Mouse (Mus musculus) gastrocnemius, postnatal 4 days (tissue): ENCODE measurements around the gene Rhob. TPM values are rescaled to one million over a fixed set of nuclear protein-coding genes. Genes with fewer than 3 reads are reported as not detected.

ENCODE experiments used
- DNase-seq, 2 experiments: peaks; one replicate each; pipeline ENCODE4 v3.0.0; 2021 to 2022; ENCODE audit warnings: low spot score in 2 of 2, mixed read lengths in 2 of 2
- long read RNA-seq, 2 experiments: library from polyadenylated mRNA; stranded (forward); transcript quantifications; one replicate each; pipeline ENCODE4 v2.0.0; 2021
- total RNA-seq, 2 experiments: library from RNA; stranded (reverse); gene quantifications; 2 replicates each; pipeline ENCODE4 v1.2.3; 2021

Gene Rhob
- 100 to 1,000 TPM; 111 to 115 TPM for total RNA-seq
- long read RNA-seq, experiment 1, transcript Rhob-201 (1 exons, 2,349 nt) = major isoform, 23 of 23 reads
- long read RNA-seq, experiment 1, partial matches to known transcripts = 0 of 23 reads
- long read RNA-seq, experiment 1, other reads (novel, unspliced or antisense) = 0 of 23 reads
- long read RNA-seq, experiment 2, transcript Rhob-201 (1 exons, 2,349 nt) = major isoform, 27 of 27 reads
- long read RNA-seq, experiment 2, partial matches to known transcripts = 0 of 27 reads
- long read RNA-seq, experiment 2, other reads (novel, unspliced or antisense) = 0 of 27 reads

DNA sequence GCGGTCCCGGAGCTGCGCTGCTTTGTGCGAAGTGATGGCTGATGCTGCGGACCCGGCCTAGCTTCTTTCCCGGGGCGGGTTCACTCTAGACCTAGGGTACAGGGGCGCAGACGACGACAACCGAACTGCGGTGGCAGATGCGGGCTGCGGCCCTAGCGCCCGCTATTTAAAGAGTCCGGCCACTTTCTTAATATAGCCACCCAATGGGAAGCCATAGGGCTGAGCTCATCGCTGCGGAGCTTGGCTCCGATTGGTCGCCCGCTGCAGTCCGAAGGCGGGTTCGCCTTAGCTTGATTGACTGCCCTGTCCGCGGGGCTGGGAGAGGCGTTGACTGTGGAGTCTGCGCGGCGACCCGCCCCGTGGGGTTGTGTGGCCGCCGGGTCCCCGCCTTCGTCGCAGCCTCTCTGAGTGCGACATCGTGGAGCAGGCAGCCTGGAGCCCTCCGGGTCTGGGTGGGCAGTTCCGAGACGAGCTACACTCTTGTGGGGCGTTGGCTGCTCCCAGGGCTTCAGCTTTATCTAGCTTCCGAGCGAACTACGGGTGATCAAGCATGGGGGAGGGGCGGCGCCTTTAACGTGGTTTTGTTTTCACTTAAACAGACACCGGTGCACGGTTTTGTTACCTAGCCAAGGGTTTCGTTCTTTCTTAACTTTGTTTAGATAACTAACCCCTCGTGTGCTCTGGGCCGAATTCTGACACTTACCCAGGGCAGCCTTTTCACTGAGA is at the start of gene Rhob:
Gene Rhob (minus strand): TSS at position 139 of the 726 bp plus-strand sequence.
- peak; percentile 91 to 95 for DNase-seq

DNA sequence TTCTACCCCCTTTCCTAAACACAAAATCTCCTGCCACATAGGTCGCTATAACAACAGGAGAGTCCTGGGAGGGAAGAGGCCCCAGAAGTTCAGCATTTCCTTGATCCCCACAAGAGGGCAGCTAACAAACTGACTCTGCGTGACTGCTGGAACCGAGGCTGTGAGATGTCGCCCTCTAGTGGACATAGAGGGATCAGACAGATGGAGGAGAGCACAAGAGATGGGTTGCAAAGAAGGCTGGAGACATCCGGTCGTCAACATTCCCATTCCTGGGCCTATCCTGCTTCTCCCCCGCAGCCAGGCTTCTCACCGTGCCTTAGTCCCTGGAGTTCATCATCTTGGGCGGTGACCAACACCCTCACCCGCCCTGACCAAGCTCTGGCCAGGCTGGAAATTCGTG is 47.5 kb upstream of the Rhob start:
- peak; percentile 41 to 52 for DNase-seq

GRCm38 (mm10) chr12:8546801-8547200 is 47.0 kb upstream of the Rhob start:
- no peak for DNase-seq

DNA sequence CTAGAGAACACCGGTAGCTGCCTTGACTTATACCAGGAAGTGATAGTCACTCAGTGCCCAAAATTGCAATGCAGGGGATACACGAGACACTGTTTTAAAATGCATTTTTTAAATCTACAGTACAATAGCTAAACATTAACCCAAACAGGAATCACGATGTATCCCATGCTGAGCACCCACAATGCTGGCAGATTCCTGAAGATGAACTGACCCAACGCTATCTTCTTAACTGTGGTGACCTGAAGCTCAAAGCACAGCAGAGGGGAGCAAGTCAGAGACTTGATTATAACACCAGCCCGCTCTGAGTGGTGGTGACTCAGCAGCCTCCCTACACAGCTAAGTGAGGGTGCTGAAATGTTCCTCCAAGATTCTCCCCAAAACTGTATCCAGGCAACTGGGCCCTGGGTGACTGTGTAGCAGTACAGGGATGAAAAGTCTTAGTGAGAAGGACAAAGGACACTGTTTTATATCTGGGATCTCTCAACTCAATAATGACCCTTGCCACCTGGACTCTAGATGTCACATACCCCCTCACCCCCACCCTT is 45.3 kb upstream of the Rhob start:
- DNase-seq = no peak

DNA sequence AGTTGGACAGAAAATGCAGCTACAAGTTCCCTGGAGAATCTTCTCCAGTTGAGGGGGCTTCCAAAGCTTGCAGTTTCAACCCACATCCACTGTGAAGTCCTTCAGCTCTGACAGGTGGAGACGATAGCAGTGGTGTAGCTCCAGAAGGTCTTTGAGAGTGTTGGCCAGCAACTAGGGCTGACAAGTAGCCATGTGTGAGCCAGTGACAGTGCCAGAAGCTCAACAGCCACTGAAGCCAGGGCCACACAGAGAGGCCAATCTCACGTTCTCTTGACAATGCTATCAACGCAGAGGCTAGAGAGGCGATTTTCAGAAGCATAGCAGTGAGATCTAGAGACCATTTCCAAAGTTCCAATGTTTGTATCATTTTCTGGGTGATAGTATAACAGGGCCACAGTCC is 42.6 kb upstream of the Rhob start:
- DNase-seq = no peak

- no peak for DNase-seq
These were observed 39.7 kb upstream of the Rhob start for GRCm38 (mm10) chr12:8539471-8539870.

GRCm38 (mm10) chr12:8537291-8537690 is 37.5 kb upstream of the Rhob start:
- no peak for DNase-seq

GRCm38 (mm10) chr12:8536221-8536965 is 36.6 kb upstream of the Rhob start:
- no peak for DNase-seq

GRCm38 (mm10) chr12:8535596-8535995 is 35.8 kb upstream of the Rhob start:
- DNase-seq = no peak

DNA sequence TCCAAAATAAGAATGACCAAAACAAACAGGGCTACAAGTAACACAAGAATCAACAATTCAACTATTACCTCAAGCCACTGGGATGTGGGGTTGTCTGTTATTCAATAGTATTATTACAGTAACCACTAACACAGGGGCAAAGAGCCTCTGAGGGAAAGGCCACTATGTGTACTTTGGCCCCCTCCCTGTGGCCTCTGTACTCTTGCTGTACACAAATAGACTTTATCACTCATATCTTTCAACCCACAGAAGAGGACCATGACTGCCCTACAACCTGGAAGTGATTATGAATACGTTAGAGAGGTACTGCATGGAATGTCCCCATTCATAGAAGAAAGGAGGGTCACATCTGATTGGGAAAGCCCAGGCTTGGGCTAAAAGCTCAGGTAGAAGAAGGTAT is 35.1 kb upstream of the Rhob start:
- DNase-seq = no peak

DNA sequence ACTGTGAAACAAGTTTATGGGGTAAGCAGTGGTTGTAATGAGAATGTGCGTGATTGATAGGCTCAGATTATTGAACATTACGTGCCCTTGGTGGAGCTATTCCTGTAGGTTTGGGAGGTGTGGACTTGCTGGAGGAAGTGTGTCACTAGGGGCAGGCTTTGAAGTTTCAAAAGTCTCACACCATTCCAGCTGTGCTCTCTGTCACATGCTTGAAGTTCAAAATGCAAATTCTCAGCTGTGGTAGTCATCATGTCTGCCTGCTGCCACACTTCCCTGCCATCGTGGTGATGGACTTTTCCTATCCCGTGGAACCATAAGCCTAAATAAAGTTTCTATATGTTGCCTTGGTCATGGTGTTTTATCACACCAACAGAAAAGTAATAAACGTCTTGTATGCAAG is 28.0 kb upstream of the Rhob start:
- DNase-seq = no peak

DNA sequence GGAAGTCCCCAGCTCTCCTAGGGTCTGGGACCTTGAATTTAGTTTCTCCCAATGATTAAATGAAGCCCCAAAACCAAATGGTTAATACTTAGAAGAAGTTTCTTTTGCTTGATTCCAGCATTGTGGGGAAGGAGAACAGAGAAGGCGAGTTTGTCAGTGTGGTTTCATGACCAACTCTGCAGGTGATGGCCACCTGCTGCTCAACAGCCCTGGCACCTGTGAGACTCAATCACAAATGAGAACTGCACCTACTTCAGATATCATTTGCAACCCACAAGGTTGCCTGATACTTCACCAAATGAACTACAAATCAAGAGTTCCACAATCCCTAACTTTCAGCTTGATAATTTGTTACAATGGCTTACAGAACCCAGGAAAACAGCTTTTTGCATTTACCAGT is 27.4 kb upstream of the Rhob start:
- DNase-seq = no peak

DNA sequence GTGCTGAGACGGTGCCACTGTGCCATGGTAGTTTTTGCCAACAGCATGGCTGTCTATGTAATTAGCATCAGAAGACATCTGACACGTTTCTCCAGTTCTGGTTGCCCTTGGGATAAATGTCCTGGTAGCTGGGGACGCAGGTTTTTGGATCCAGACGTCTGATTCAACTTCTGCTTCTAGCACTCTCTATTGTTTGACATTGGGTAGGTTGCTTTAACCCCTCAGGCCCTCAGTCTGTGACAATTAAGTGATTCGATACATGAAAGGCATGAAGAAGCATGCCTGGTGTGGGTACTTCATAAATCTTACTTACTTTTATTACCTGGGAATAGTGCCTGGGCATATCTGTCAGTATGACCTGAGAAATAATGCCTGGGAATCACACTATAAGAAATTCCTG is 24.3 kb upstream of the Rhob start:
- no peak for DNase-seq

- no peak for DNase-seq
These were observed 22.9 kb upstream of the Rhob start for GRCm38 (mm10) chr12:8522711-8523110.

DNA sequence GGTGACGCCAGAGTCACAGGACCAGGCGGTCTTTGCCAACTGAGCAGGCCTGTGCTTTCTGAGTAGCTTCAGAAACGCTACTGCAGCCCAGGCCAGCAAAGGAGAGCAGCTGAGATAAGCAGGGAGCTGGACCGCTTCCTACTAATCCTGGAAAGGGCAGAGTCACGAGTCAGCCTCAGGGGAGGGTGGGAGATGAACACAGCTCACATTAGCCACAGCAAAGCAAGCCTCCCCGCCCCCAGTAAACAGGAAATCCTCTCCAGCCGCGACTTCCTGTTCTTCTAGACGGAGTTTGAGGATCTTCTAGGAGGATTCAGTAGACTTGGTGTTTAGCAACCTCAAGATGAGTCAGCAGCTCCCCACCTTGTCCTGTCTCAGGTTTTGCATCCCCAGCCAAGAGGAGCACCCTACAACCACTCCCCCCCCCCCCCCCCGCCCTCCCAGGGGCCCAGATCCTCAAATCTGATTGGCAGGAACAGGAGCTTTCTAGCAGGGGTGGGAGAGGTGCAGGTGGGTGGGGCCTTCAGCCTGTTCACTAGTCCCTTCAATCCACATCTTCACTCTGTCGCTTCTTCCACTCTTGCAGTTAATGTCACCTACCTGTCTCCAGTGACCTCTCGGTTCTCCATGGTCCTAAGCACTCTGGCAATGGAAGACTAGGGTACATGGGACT is 21.7 kb upstream of the Rhob start:
- peak in 1 of 2 experiments; percentile 63 for DNase-seq

DNA sequence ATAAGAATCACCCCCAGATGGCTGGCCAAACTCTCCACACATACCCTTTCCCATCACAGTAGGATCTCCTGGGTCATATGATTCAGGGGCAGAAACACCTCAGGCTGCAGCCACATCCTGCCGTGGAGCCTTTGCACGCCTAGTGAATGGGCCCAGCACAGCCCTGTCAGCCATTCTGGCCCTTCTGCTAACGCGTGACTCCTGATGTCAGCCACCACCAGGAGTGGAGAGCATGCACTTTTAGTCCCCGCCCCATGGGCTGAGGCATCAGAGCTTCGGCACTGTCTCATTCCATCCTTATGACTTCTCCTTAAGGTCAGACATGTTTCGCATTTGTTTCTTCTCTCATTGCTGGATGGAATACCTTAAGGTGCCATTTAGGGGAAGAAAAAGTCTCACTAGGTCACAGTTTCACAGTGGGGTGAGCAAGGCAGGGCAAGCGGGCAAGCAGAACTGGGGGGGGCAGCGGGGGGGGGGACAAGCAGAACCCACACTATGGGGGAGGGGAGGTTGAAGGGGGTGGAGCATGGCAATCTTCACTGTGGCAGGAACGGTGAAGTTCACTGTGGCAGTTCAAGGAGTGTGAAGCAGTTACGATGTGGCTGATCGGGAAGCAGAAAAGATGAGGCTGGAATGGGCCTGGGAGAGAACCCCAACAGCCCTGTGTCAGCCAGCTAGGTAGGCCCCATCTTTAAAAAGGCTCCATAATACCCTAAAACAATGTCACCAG is 19.8 kb upstream of the Rhob start:
- no peak for DNase-seq

- no peak for DNase-seq
These were observed 11.5 kb upstream of the Rhob start for GRCm38 (mm10) chr12:8511037-8511882.

- no peak for DNase-seq
These were observed 10.6 kb upstream of the Rhob start for GRCm38 (mm10) chr12:8510317-8510988.

- DNase-seq = no peak
These were observed 9.9 kb upstream of the Rhob start for GRCm38 (mm10) chr12:8509693-8510092.
